Mouse (Mus musculus) hindbrain, embryonic 14.5 days (tissue): ENCODE measurements around the gene Fam129c. TPM values are rescaled to one million over a fixed set of nuclear protein-coding genes. Genes with fewer than 3 reads are reported as not detected.

ENCODE experiments used
- ATAC-seq: fragments of 200-750 bp; cut with Nextera tagmentation; 2 replicates; pipeline ENCODE4 v1.8.0; 2017; ENCODE audit warnings: moderate number of reproducible peaks, mild to moderate bottlenecking, moderate TSS enrichment, moderate library complexity; ENCODE audit not compliant: low FRiP score
- DNase-seq: peaks from one replicate; pipeline ENCODE4 v3.0.0-alpha.2; 2015; ENCODE audit warnings: low spot score
- H3K27ac ChIP-seq: fragments of 300-500 bp; sonication (generic); 2 replicates; pipeline ENCODE4 v1.5.1; 2014; ENCODE audit warnings: mild to moderate bottlenecking, moderate library complexity
- H3K27me3 ChIP-seq: fragments of 300-500 bp; sonication (generic); 2 replicates; pipeline ENCODE4 v1.6.1; 2014; ENCODE audit warnings: mild to moderate bottlenecking, low read length, mixed read lengths; ENCODE audit not compliant: control insufficient read depth, insufficient read depth
- H3K36me3 ChIP-seq: fragments of 300-500 bp; sonication (generic); replicated peaks from 2 replicates; pipeline ENCODE4 v1.6.1; 2014; ENCODE audit not compliant: control insufficient read depth, insufficient read depth
- H3K4me1 ChIP-seq: fragments of 300-500 bp; sonication (generic); replicated peaks from 2 replicates; pipeline ENCODE4 v1.6.1; 2014; ENCODE audit warnings: antibody characterized with exemption, low read length, mixed read lengths; ENCODE audit not compliant: control insufficient read depth, insufficient read depth
- H3K4me2 ChIP-seq: fragments of 300-500 bp; sonication (generic); replicated peaks from 2 replicates; pipeline ENCODE4 v1.6.1; 2014; ENCODE audit warnings: mild to moderate bottlenecking, moderate library complexity
- H3K4me3 ChIP-seq: fragments of 300-500 bp; sonication (generic); replicated peaks from 2 replicates; pipeline ENCODE4 v1.5.1; 2014; ENCODE audit warnings: mild to moderate bottlenecking, low read length
- H3K9ac ChIP-seq: fragments of 300-500 bp; sonication (generic); 2 replicates; pipeline ENCODE4 v1.6.1; 2014
- H3K9me3 ChIP-seq: fragments of 300-500 bp; sonication (generic); 2 replicates; pipeline ENCODE4 v1.6.1; 2016; ENCODE audit warnings: low read length; ENCODE audit not compliant: control insufficient read depth
- WGBS: fragments of 180-500 bp; shearing (Covaris S2); extraction: QIAGEN DNeasy Blood & Tissue Kit; methylation state at CpG from one replicate; pipeline ENCODE4 v1.1.7; 2014; 5-methylcytosine and 5-hydroxymethylcytosine counted together
- polyA plus RNA-seq: library from polyadenylated mRNA; unstranded; fragments of >200 nt; fragmentation: Nextera tagmentation; extraction: Ambion mirVana; gene quantifications from 2 replicates; pipeline ENCODE4 v1.2.1, GENCODE M21; 2014

Gene Fam129c
- polyA plus RNA-seq = 5.2 and 5.7 TPM in 2 replicates

DNA sequence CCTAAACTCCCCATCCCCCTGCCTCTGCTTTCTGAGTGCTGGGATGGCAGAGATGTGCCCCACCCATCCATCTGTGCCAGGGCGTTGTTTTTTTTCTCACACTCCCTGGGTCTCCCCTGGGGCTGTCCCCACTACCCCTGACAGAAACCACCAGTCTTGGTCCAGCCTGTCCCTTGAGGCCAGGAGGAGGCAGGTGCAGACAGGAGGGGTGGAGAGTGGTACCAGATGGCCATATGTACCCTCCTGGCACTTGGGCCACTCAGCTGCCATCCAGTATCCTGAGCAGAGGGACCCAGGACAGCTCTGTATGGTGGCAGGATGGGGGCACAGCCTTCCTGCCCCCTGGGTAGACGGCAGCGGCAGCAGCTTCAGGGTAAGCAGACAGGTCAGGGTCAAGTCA is at the start of gene Fam129c:
TSS of gene Fam129c (plus strand) at position 198 of the 400 bp plus-strand sequence.
- ATAC-seq = no peak
- 0 out of 2 replicates have a peak, but pooled peaks cover 4% of the 10 kb centered on the region for H3K36me3 ChIP-seq
- peaks cover 25% of the 10 kb centered on the region for H3K27me3 ChIP-seq
- no peaks in the 10 kb centered on the region for H3K9me3 ChIP-seq
- H3K4me1 ChIP-seq = peaks cover 19% of the 10 kb centered on the region
- WGBS = 67% methylated on average over 3 of the region's 3 CpGs
- DNase-seq = no peak
- no peak within 1 kb of the TSS for H3K4me3 ChIP-seq
- H3K9ac ChIP-seq = no peak within 1 kb of the TSS
- no peak within 1 kb of the TSS for H3K27ac ChIP-seq
- no peak within 1 kb of the TSS for H3K4me2 ChIP-seq

DNA sequence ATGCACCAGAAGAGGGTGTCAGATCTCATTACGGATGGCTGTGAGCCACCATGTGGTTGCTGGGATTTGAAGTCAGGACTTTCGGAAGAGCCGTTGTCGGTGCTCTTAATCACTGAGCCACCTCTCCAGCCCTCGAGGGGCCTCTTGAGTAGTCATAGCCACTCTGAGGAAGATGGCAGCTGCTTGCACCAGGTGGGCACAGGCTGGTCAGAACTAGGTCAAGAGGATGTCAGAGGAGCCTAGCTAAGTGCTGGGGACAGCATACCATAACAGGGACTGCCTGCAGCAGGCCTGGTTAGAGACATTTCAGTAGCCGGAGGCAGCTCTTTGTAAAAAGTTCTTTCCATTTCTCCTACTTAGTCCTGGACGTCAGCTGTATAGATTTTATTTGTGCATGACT is 46.7 kb upstream of the Fam129c start:
- ATAC-seq = no peak
- peaks cover 6% of the 10 kb centered on the region for H3K27me3 ChIP-seq
- no peak overlapping the region for H3K9ac ChIP-seq
- H3K4me1 ChIP-seq = no peaks in the 10 kb centered on the region
- no peak overlapping the region for H3K4me2 ChIP-seq
- no peak overlapping the region for H3K27ac ChIP-seq
- no peak overlapping the region for H3K4me3 ChIP-seq
- no peaks in the 10 kb centered on the region for H3K9me3 ChIP-seq
- WGBS = 67% methylated on average over 7 of the region's 7 CpGs
- H3K36me3 ChIP-seq = peaks cover 29% of the 10 kb centered on the region
- no peak for DNase-seq

GRCm38 (mm10) chr8:71552770-71553169 is 44.7 kb upstream of the Fam129c start:
- WGBS = 81% methylated on average over 6 of the region's 6 CpGs
- DNase-seq (no peak), ATAC-seq (no peak)
- Histone ChIP-seq H3K27me3 (peaks cover 26% of the 10 kb centered on the region), H3K36me3 (peaks cover 11% of the 10 kb centered on the region), H3K4me3 (no peak overlapping the region), H3K27ac (no peak overlapping the region), H3K4me2 (no peak overlapping the region), H3K9ac (no peak overlapping the region), H3K4me1 (no peaks in the 10 kb centered on the region), H3K9me3 (no peaks in the 10 kb centered on the region)

GRCm38 (mm10) chr8:71554001-71554400 is 43.4 kb upstream of the Fam129c start:
- Histone ChIP-seq H3K4me2 (no peak overlapping the region), H3K4me3 (no peak overlapping the region), H3K9ac (no peak overlapping the region), H3K27me3 (peaks cover 39% of the 10 kb centered on the region), H3K27ac (no peak overlapping the region), H3K36me3 (no peaks in the 10 kb centered on the region), H3K4me1 (no peaks in the 10 kb centered on the region), H3K9me3 (no peaks in the 10 kb centered on the region)
- DNase-seq = no peak
- WGBS = 70% methylated on average over 6 of the region's 6 CpGs
- no peak for ATAC-seq

- no peaks in the 10 kb centered on the region for H3K4me1 ChIP-seq
- 87% methylated on average over 2 of the region's 2 CpGs for WGBS
- no peak overlapping the region for H3K9ac ChIP-seq
- H3K9me3 ChIP-seq = no peaks in the 10 kb centered on the region
- DNase-seq (no peak), ATAC-seq (no peak)
- H3K4me3 ChIP-seq = no peak overlapping the region
- H3K4me2 ChIP-seq = no peak overlapping the region
- H3K36me3 ChIP-seq = no peaks in the 10 kb centered on the region
- no peak overlapping the region for H3K27ac ChIP-seq
- peaks cover 45% of the 10 kb centered on the region for H3K27me3 ChIP-seq
Observed at GRCm38 (mm10) chr8:71554644-71555043, 42.8 kb upstream of the Fam129c start.

DNA sequence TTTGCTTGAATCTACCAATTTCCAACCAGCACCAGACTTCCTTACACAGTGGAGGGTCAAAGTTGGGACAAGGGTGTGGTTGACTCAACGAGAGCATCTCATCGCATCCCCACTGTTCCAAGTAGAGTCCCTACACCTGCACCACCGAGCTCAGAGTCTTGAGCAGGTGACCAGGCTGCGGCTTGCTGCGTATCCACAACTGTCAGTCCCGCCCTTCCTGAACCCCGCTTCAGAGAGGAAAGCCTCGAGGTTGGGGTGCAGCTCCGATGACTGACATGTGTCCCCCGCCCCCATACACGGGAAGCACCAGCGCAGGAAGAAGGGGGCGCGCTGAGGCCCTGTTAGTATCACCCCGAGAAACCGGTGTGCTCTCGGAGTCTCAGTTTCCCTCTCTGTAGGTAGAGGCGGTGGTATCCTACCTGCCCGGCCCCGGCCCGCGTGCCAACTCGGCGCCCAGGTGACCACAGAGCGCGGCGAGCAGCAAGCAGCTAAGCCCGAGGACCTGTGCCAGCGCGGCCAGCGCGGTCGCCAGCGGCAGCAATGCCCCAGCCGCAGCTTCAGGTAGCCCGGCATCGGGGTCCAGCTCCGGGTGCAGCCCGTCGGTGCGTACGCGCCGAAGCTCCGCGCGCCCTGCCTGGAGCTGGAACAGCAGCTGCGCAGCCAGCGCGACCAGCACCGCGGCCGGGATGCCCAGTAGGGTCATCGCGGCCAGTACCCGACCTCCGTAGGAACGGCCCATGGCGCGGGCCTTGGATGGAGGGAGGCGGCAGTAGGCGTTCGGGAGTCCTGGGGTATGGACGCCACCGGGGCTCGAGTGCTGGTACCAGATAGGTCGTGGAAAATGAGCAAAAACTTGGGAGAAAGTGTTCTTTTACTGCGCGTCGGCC is 39.1 kb upstream of the Fam129c start, which contains the start of gene Tmem221:
TSS of gene Tmem221 (minus strand) at position 801 of the 887 bp plus-strand sequence.
- Histone ChIP-seq H3K36me3 (no peaks in the 10 kb centered on the region), H3K9me3 (no peaks in the 10 kb centered on the region), H3K9ac (no peak within 1 kb of the TSS), H3K4me1 (0 out of 2 replicates have a peak, but pooled peaks cover 4% of the 10 kb centered on the region), H3K4me3 (peak within 1 kb of the TSS; percentile 18), H3K4me2 (peak within 1 kb of the TSS; percentile 38), H3K27ac (no peak within 1 kb of the TSS), H3K27me3 (peaks cover 80% of the 10 kb centered on the region)
- ATAC-seq (no peak), DNase-seq (no peak)
- WGBS = 4% methylated on average over 70 of the region's 70 CpGs

GRCm38 (mm10) chr8:71558958-71559690 is 38.3 kb upstream of the Fam129c start:
- 3% methylated on average over 24 of the region's 24 CpGs for WGBS
- DNase-seq = no peak

DNA sequence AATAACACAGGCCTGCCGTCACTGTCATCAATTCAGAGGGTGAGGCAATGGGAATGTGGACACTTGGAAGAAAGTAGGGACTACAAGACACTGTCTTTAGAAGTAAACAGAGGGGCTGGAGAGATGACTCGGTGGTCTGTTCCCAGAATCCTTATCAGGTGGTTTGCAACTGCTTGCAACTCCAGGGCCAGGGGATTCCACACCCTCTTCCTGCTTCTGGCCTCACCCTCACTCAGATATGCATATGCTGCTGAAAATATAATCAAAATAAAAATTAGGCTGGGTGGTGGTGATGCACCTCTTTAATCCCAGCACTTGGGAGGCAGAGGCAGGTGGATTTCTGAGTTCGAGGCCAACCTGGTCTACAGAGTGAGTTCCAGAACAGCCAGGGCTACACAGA is 37.4 kb upstream of the Fam129c start:
- H3K27me3 ChIP-seq = peaks cover 90% of the 10 kb centered on the region
- ATAC-seq = no peak
- 79% methylated on average over 3 of the region's 3 CpGs for WGBS
- no peak overlapping the region for H3K27ac ChIP-seq
- 0 out of 2 replicates have a peak, but pooled peaks cover 4% of the 10 kb centered on the region for H3K4me1 ChIP-seq
- H3K9me3 ChIP-seq = no peaks in the 10 kb centered on the region
- H3K9ac ChIP-seq = no peak overlapping the region
- H3K4me2 ChIP-seq = no peak overlapping the region
- no peak for DNase-seq
- H3K36me3 ChIP-seq = no peaks in the 10 kb centered on the region
- no peak overlapping the region for H3K4me3 ChIP-seq

More at GRCm38 (mm10) chr8:71558958-71559690, 38.3 kb upstream of the Fam129c start:
- H3K4me2 ChIP-seq = peak overlapping the region; percentile 38
- H3K4me1 ChIP-seq = 0 out of 2 replicates have a peak, but pooled peaks cover 4% of the 10 kb centered on the region
- H3K27ac ChIP-seq = no peak overlapping the region
- H3K4me3 ChIP-seq = peak overlapping the region; percentile 18
- H3K9me3 ChIP-seq = no peaks in the 10 kb centered on the region
- peaks cover 88% of the 10 kb centered on the region for H3K27me3 ChIP-seq
- H3K9ac ChIP-seq = no peak overlapping the region
- 0 out of 2 replicates have a peak, but pooled peaks have one; percentile 10 for ATAC-seq
- H3K36me3 ChIP-seq = no peaks in the 10 kb centered on the region

GRCm38 (mm10) chr8:71560765-71561164 is 36.7 kb upstream of the Fam129c start:
- Histone ChIP-seq H3K36me3 (no peaks in the 10 kb centered on the region), H3K27ac (no peak overlapping the region), H3K4me2 (no peak overlapping the region), H3K9me3 (no peaks in the 10 kb centered on the region), H3K9ac (no peak overlapping the region), H3K4me1 (0 out of 2 replicates have a peak, but pooled peaks cover 4% of the 10 kb centered on the region), H3K27me3 (peaks cover 83% of the 10 kb centered on the region), H3K4me3 (no peak overlapping the region)
- ATAC-seq = no peak
- no peak for DNase-seq
- 87% methylated on average over 5 of the region's 5 CpGs for WGBS
